Mouse (Mus musculus) midbrain, embryonic 16.5 days (tissue): ENCODE data around the gene Fam118a. TPM values are rescaled to one million over a fixed set of nuclear protein-coding genes. Genes with fewer than 3 reads are reported as not detected.
"Not testable (repeated sequence)": the region's sequence is repeated elsewhere in the genome, so short reads cannot be mapped to it uniquely, and the experiment has no call there.

ENCODE experiments used
- ATAC-seq: fragments of 200-750 bp; cut with Nextera tagmentation; 2 replicates; pipeline ENCODE4 v1.8.0; 2017; ENCODE audit warnings: moderate TSS enrichment
- H3K27ac ChIP-seq: fragments of 300-500 bp; sonication (generic); 2 replicates; pipeline ENCODE4 v1.5.1; 2014; ENCODE audit warnings: mild to moderate bottlenecking, low read length, mixed read lengths
- H3K27me3 ChIP-seq: fragments of 300-500 bp; sonication (generic); 2 replicates; pipeline ENCODE4 v1.6.1; 2014; ENCODE audit warnings: low read depth, low read length, mixed read lengths; ENCODE audit not compliant: control insufficient read depth, insufficient read depth
- H3K36me3 ChIP-seq: fragments of 300-500 bp; sonication (generic); 2 replicates; pipeline ENCODE4 v1.6.1; 2014; ENCODE audit warnings: mild to moderate bottlenecking, low read length, moderate library complexity, mixed read lengths; ENCODE audit not compliant: control insufficient read depth, insufficient read depth
- H3K4me1 ChIP-seq: fragments of 300-500 bp; sonication (generic); 2 replicates; pipeline ENCODE4 v1.6.1; 2014; ENCODE audit warnings: mild to moderate bottlenecking, low read length, mixed read lengths; ENCODE audit not compliant: control insufficient read depth, insufficient read depth
- H3K4me2 ChIP-seq: fragments of 300-500 bp; sonication (generic); 2 replicates; pipeline ENCODE4 v1.6.1; 2014; ENCODE audit warnings: mild to moderate bottlenecking, low read length, mixed read lengths
- H3K4me3 ChIP-seq: fragments of 300-500 bp; sonication (generic); 2 replicates; pipeline ENCODE4 v1.5.1; 2014; ENCODE audit warnings: low read depth, mild to moderate bottlenecking, low read length, moderate library complexity, mixed read lengths
- H3K9ac ChIP-seq: fragments of 300-500 bp; sonication (generic); 2 replicates; pipeline ENCODE4 v1.6.1; 2014; ENCODE audit warnings: low read depth, low read length, mixed read lengths
- H3K9me3 ChIP-seq: fragments of 300-500 bp; sonication (generic); replicated peaks from 2 replicates; pipeline ENCODE4 v1.6.1; 2014; ENCODE audit warnings: mild to moderate bottlenecking, low read length, mixed read lengths; ENCODE audit not compliant: control insufficient read depth, poor library complexity, severe bottlenecking
- WGBS: fragments of 180-500 bp; shearing (Covaris S2); extraction: QIAGEN DNeasy Blood & Tissue Kit; methylation state at CpG from one replicate; pipeline ENCODE4 v1.1.7; 2014; 5-methylcytosine and 5-hydroxymethylcytosine counted together
- polyA plus RNA-seq: library from polyadenylated mRNA; unstranded; fragments of >200 nt; fragmentation: Nextera tagmentation; extraction: Ambion mirVana; gene quantifications from 2 replicates; pipeline ENCODE4 v1.2.1, GENCODE M21; 2015

The Fam118a gene
- polyA plus RNA-seq, 1 experiment from 2014 or later: 34.7 TPM

GRCm38 (mm10) chr15:85027740-85028139, 1.0 kb upstream of the Fam118a start:
- H3K4me3 ChIP-seq: no peak overlapping the region
- no peaks in the 10 kb centered on the region for H3K36me3 ChIP-seq
- H3K9ac ChIP-seq: no peak overlapping the region
- ATAC-seq: no peak
- H3K4me2 ChIP-seq: no peak overlapping the region
- no peaks in the 10 kb centered on the region for H3K9me3 ChIP-seq
- H3K27me3 ChIP-seq: no peaks in the 10 kb centered on the region
- WGBS: 32% methylated on average over 4 of the region's 4 CpGs
- H3K4me1 ChIP-seq: no peaks in the 10 kb centered on the region
- H3K27ac ChIP-seq: no peak overlapping the region

DNA sequence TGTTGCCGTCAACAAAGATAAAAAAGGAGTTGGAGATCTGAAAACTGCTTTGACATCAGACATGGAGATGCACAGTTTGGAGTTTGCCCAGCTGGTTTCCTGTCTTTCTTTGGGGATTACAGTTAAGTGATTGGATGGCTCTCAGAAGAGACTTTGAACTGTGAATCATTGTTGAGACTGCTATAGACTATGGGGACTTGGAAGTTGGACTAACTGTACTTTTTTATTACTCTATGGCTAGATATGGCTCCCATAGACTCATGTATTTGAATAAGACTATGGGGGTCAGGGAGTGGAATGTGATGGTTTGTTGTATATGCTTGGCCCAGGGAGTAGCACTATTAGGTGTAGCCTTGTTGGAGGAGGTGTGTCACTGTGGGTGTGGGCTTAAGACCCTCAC, 1.9 kb downstream of the Fam118a start:
- H3K4me1 ChIP-seq, H3K9me3 ChIP-seq, H3K27me3 ChIP-seq, H3K9ac ChIP-seq, ATAC-seq, H3K4me2 ChIP-seq, H3K27ac ChIP-seq, H3K4me3 ChIP-seq, H3K36me3 ChIP-seq: not testable (repeated sequence)
- 62% methylated on average over 1 of the region's 1 CpGs for WGBS

DNA sequence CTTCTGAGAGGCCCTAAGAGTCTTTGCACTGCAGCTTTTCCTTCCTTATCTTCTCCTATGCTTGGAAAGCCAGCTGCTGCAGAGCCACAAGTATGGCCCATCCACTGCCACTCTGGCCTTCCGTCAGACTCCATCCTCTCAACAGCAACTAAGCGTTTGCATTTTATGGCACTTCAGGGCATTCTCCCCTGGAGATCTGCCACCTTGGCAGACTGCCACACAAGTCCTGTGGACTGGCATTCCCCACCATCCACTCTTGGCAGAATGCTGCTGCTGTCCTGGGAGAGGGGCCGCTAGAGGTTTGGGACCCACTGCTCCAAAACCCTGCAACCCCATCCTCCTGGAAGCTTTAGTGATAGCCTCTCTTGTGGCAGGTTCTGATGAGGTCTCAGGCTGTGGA, 3.1 kb downstream of the Fam118a start:
- H3K27ac ChIP-seq: no peak overlapping the region
- no peak overlapping the region for H3K4me2 ChIP-seq
- H3K4me1 ChIP-seq: no peaks in the 10 kb centered on the region
- H3K9ac ChIP-seq: no peak overlapping the region
- ATAC-seq: no peak
- H3K4me3 ChIP-seq: no peak overlapping the region
- no peaks in the 10 kb centered on the region for H3K36me3 ChIP-seq
- no peaks in the 10 kb centered on the region for H3K9me3 ChIP-seq
- 70% methylated on average over 3 of the region's 3 CpGs for WGBS
- no peaks in the 10 kb centered on the region for H3K27me3 ChIP-seq

- H3K36me3 ChIP-seq, ATAC-seq, H3K27me3 ChIP-seq, H3K9ac ChIP-seq, H3K27ac ChIP-seq, H3K4me2 ChIP-seq, H3K9me3 ChIP-seq, H3K4me3 ChIP-seq: not testable (repeated sequence)
- 62% methylated on average over 7 of the region's 7 CpGs for WGBS
- H3K4me1 ChIP-seq: peaks cover 14% of the 10 kb centered on the region
Observed at GRCm38 (mm10) chr15:85033916-85034315, 5.2 kb downstream of the Fam118a start.

DNA sequence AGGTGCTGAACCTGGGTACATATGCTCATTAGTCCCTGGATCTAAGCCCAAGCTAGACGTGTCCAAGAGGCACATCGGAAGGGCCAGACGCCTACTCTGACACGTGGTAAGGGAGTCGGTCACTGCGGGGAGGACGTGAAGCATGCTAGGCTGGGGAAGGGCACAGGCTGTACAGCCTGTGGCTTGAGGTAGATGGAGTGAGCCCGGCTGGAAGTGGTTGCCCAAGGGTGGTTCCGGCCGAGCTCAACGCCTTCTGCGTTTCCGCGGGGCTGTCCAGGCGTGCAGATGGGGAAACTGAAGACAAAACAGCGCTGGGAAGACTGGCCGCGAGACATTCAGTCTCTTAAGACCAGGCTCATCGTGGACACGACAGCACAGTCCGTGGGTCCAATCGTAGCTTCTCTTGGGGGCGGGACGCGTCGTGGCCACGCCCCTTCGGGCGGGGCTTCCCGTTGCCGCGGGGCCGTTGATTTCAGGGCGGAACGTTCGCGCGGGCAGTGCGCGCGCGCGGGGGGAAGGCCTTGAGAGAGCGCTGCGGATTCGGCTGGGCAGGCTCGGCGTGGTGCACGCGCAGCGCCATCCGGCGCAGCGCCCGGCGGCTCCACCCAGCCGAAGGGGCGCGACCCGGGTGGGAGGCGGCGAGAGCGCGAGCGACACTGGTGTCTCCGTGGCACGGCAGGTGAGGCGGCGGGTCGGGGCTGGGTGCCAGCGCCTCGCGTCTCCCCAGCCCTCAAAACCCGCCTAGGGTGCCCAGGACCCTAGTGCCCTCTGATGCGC, 8.0 kb downstream of the Fam118a start:
- Histone ChIP-seq H3K27me3 (no peaks in the 10 kb centered on the region), H3K9me3 (no peaks in the 10 kb centered on the region), H3K4me1 (peaks cover 19% of the 10 kb centered on the region), H3K36me3 (no peaks in the 10 kb centered on the region), H3K4me2 (peak overlapping the region; percentile 76), H3K9ac (peak overlapping the region; percentile 89), H3K4me3 (peak overlapping the region; percentile 65), H3K27ac (peak overlapping the region; percentile 47; the same call in 1 of the 2 replicates)
- peak; percentile 94 for ATAC-seq
- WGBS: under 1% methylated on average over 75 of the region's 75 CpGs

GRCm38 (mm10) chr15:85037343-85037690, 8.6 kb downstream of the Fam118a start:
- Histone ChIP-seq H3K27ac (no peak overlapping the region), H3K9ac (peak overlapping the region; percentile 89), H3K27me3 (no peaks in the 10 kb centered on the region), H3K9me3 (no peaks in the 10 kb centered on the region), H3K36me3 (no peaks in the 10 kb centered on the region), H3K4me3 (peak overlapping the region; percentile 65), H3K4me2 (peak overlapping the region; percentile 76), H3K4me1 (peaks cover 24% of the 10 kb centered on the region)
- 5% methylated on average over 8 of the region's 8 CpGs for WGBS
- ATAC-seq: no peak; the same call in 1 of the 2 replicates

DNA sequence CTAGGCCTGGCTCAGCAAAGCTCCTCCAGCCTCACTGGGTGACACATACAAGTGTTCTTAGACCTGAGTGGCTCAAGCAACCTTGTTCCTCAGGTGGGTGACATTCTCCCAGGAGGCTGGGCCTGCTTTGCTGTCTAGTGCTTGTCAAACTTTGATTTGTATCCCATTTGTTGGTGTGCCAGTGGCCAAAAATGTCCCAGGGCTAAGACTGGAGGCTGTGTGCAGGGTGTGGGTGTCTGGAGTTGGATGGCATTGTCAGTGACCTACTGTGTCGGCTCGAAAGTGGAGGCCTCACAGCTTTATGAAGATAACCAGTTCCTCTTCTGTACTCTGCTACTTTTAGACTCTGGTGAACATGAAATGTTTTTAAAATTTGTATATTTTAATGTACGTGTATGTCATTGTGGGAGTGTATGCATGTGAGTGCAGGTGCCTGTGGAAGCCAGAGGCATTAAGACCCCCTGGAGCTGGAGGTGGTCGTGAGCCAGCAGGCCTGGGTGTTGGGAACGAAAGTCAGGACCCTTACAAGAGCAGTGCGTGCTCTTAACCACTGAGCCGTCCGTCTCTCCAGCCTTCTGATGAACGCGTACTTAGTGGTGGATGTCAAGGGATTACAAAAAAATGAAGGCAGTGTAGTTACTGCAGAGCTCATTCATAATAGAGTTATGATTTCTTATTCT, 12.9 kb downstream of the Fam118a start:
- Histone ChIP-seq H3K27ac (peak overlapping the region; percentile 80), H3K36me3 (peaks cover 6% of the 10 kb centered on the region), H3K4me2 (no peak overlapping the region; the same call in 1 of the 2 replicates), H3K27me3 (no peaks in the 10 kb centered on the region), H3K9me3 (no peaks in the 10 kb centered on the region), H3K9ac (no peak overlapping the region), H3K4me1 (peaks cover 38% of the 10 kb centered on the region), H3K4me3 (no peak overlapping the region)
- WGBS: 63% methylated on average over 10 of the region's 10 CpGs
- 0 out of 2 replicates have a peak, but pooled peaks have one; percentile 7 for ATAC-seq

DNA sequence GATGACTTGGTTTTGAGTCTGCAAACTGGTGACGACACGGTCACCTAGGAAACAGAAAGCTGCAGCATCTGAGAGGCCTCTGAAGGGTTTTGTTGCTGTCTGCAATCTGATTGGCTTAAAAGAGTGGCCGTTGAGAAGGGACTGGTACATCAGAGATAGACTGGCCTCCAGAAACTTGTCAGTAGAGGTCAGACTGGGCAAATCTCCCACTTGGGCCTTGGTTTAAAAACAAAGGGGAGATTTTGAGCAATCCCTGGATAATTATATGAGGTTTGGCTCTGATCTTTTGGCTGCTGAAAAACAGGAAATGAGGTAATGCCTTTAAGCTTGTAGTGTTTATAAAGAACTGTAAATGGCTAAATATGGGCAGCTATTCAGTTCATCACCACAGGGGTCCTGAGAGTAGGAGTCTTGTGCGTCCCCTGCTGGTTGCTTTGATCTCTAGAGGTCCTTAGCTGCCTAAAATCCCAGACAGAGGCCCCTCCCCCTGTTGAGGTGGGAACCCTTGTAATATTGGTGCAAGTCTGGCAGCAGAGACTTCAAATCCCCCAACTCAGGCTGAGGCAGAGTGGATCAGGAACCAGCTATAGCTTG, 13.7 kb downstream of the Fam118a start:
- ATAC-seq: peak; percentile 85
- H3K4me1 ChIP-seq: peaks cover 36% of the 10 kb centered on the region
- peaks cover 6% of the 10 kb centered on the region for H3K36me3 ChIP-seq
- peak overlapping the region; percentile 39; the same call in 1 of the 2 replicates for H3K9ac ChIP-seq
- no peaks in the 10 kb centered on the region for H3K27me3 ChIP-seq
- H3K27ac ChIP-seq: peak overlapping the region; percentile 80
- no peak overlapping the region for H3K4me3 ChIP-seq
- H3K4me2 ChIP-seq: peak overlapping the region; percentile 20; the same call in 1 of the 2 replicates
- no peaks in the 10 kb centered on the region for H3K9me3 ChIP-seq
- 3% methylated on average over 4 of the region's 4 CpGs for WGBS

DNA sequence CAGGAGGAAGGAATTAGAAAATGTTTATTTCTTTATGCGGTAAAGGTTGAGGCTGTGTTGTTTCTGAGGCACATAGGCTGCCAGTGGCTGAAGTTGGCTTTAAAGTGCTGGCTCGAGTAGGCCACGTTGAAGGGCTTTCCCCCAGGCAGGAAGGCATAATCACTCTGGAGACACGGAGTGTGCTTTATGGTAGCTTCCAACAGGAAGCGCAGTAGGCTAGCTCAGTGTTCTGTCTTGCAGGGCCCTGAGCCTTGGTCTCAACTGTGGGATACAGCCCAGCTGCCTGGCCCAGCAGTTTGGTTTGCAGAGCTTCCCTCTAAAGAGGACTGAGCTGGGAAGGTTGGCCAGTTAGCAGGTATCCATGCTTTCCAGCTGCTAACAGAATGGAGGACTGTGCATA, 14.4 kb downstream of the Fam118a start:
- Histone ChIP-seq H3K4me1 (peaks cover 30% of the 10 kb centered on the region), H3K27ac (peak overlapping the region; percentile 80), H3K9me3 (no peaks in the 10 kb centered on the region), H3K36me3 (peaks cover 6% of the 10 kb centered on the region), H3K9ac (peak overlapping the region; percentile 28; the same call in 1 of the 2 replicates), H3K4me3 (no peak overlapping the region), H3K4me2 (peak overlapping the region; percentile 22; the same call in 1 of the 2 replicates), H3K27me3 (no peaks in the 10 kb centered on the region)
- 56% methylated on average over 5 of the region's 5 CpGs for WGBS
- ATAC-seq: no peak
